ENCODE assay signal across 14 mouse cellular contexts in genomic region chr6:86637171-86637835, GRCm38 (mm10). TPM values are rescaled to one million over a fixed set of nuclear protein-coding genes. Genes with fewer than 3 reads are reported as not detected.
A peak's percentile ranks its signal among the peaks of the same experiment; 100 is the strongest.
DNase-seq lines count a peak whose midpoint lies in the region; ATAC-seq and TF ChIP-seq lines count a peak whose summit lies in the region.
"Had no signal": no experiment of that assay in that cellular context is flagged by ENCODE, and none has a peak within 500 bp of the region (broad histone marks: within the 10 kb centered on the region; RNA-seq: fewer than 3 reads in every experiment).

No protein-coding gene starts in this region.

- DNase-seq in 416B (ENCODE audit: low read depth) = peak; percentile 44
- peak; percentile 54 for DNase-seq in MEL (ENCODE audit: low read depth, low spot score)
- DNase-seq in ovary, postnatal 10 days (ENCODE audit: low spot score) = no peak
- no peak for DNase-seq in left cerebral cortex, postnatal 14 days (ENCODE audit: low spot score in 2 of 2)
- DNase-seq in B cell, adult 2 months = no peak
- no peak for DNase-seq in adipocyte (ENCODE audit: low spot score)
- DNase-seq: cerebellum, postnatal 36 days had no signal

- H3K4me3 ChIP-seq in MEL (ENCODE audit: control insufficient read depth in 1 of 2, insufficient read depth in 1 of 2, low read depth in 2 of 2, low read length in 2 of 2) = peak overlapping the region in 1 of 2 experiments; percentile 33; a peak in 1 of 4 replicates
- H3K4me3 ChIP-seq in embryonic facial prominence, embryonic 15.5 days (replicated peaks) = no peak overlapping the region
- H3K4me3 ChIP-seq in liver, embryonic 12.5 days = no peak overlapping the region
- H3K4me3 ChIP-seq: heart, embryonic 15.5 days had no signal

- H3K9ac ChIP-seq in MEL (ENCODE audit: control insufficient read depth, low read depth, low read length, poor library complexity, severe bottlenecking) = no peak overlapping the region
- no peak overlapping the region for H3K9ac ChIP-seq in embryonic facial prominence, embryonic 15.5 days
- peak overlapping the region; percentile 71 for H3K9ac ChIP-seq in liver, embryonic 12.5 days
- H3K9ac ChIP-seq: heart, embryonic 15.5 days had no signal

- TF ChIP-seq EP300 in MEL (IDR thresholded peaks at IDR 0.05; ENCODE audit: low read depth in 1 of 2, low read length in 2 of 2) = peak; percentile 86 to 89

- no peak for TF ChIP-seq POLR2A in MEL (IDR thresholded peaks at IDR 0.05; ENCODE audit: control insufficient read depth in 1 of 2, insufficient read depth in 1 of 2, low read depth in 1 of 2, low read length in 2 of 2, poor library complexity in 1 of 2)

- H3K36me3 ChIP-seq in MEL (ENCODE audit: control insufficient read depth in 1 of 2, insufficient read depth in 2 of 2, low read length in 2 of 2) = peaks cover 0 to 22% of the 10 kb centered on the region in 2 experiments; a peak in 2 of 4 replicates
- no peaks in the 10 kb centered on the region for H3K36me3 ChIP-seq in embryonic facial prominence, embryonic 15.5 days
- H3K36me3 ChIP-seq in liver, embryonic 12.5 days = no peaks in the 10 kb centered on the region
- H3K36me3 ChIP-seq: heart, embryonic 15.5 days had no signal

- H3K79me2 ChIP-seq in MEL (ENCODE audit: control insufficient read depth, insufficient read depth, low read length, poor library complexity) = no peaks in the 10 kb centered on the region

- no peak overlapping the region for H3K4me2 ChIP-seq in embryonic facial prominence, embryonic 15.5 days (replicated peaks)
- peak overlapping the region; percentile 58 for H3K4me2 ChIP-seq in liver, embryonic 12.5 days
- H3K4me2 ChIP-seq: heart, embryonic 15.5 days had no signal

- intact Hi-C loops in left cerebral cortex, postnatal 14 days (cut with DNase I) = loop anchor here (5.0 kb wide), 1 partner anchor 40 kb away; no protein-coding TSS in a partner anchor

- H3K9me3 ChIP-seq in MEL (replicated peaks; ENCODE audit: insufficient read depth, low read length) = no peaks in the 10 kb centered on the region
- H3K9me3 ChIP-seq in embryonic facial prominence, embryonic 15.5 days (replicated peaks) = no peaks in the 10 kb centered on the region
- no peaks in the 10 kb centered on the region for H3K9me3 ChIP-seq in liver, embryonic 12.5 days (replicated peaks)
- H3K9me3 ChIP-seq: heart, embryonic 15.5 days had no signal

- TF ChIP-seq CTCF in MEL (IDR thresholded peaks at IDR 0.05 in 2 of 3, conservative IDR thresholded peaks at IDR 0.05 in 1 of 3; ENCODE audit: control insufficient read depth in 1 of 3, insufficient read depth in 1 of 3, low read depth in 2 of 3, low read length in 3 of 3, poor library complexity in 1 of 3, severe bottlenecking in 1 of 3) = no peak

- peaks cover 10 to 30% of the 10 kb centered on the region in 2 experiments for H3K4me1 ChIP-seq in MEL (ENCODE audit: control insufficient read depth in 1 of 2, insufficient read depth in 2 of 2, low read length in 2 of 2)
- H3K4me1 ChIP-seq in embryonic facial prominence, embryonic 15.5 days = peaks cover 4% of the 10 kb centered on the region; the same call in 1 of the 2 replicates
- peaks cover 72% of the 10 kb centered on the region for H3K4me1 ChIP-seq in liver, embryonic 12.5 days

- ATAC-seq in embryonic facial prominence, embryonic 15.5 days (ENCODE audit: insufficient number of reproducible peaks, low FRiP score, low TSS enrichment, low read depth) = no peak
- peak; percentile 74 for ATAC-seq in liver, embryonic 12.5 days
- ATAC-seq: hindbrain, embryonic 16.5 days had no signal

- H3K27me3 ChIP-seq in MEL (ENCODE audit: control insufficient read depth in 1 of 2, insufficient read depth in 2 of 2, low read length in 2 of 2) = 0 out of 4 replicates have a peak, but pooled peaks cover 0 to 2% of the 10 kb centered on the region in 2 experiments
- no peaks in the 10 kb centered on the region for H3K27me3 ChIP-seq in embryonic facial prominence, embryonic 15.5 days
- peaks cover 12% of the 10 kb centered on the region for H3K27me3 ChIP-seq in liver, embryonic 12.5 days (replicated peaks)
- H3K27me3 ChIP-seq: heart, embryonic 15.5 days had no signal

- WGBS in embryonic facial prominence, embryonic 15.5 days = 68% methylated on average over 4 of the region's 4 CpGs
- WGBS in liver, embryonic 12.5 days (ENCODE audit: insufficient replicate concordance) = 26% methylated on average over 4 of the region's 4 CpGs

- no peak for TF ChIP-seq RAD21 in MEL (IDR thresholded peaks at IDR 0.05; ENCODE audit: low read depth, low read length)

- peak overlapping the region; percentile 37; the same call in 1 of the 2 replicates for H3K27ac ChIP-seq in MEL (ENCODE audit: control insufficient read depth, low read depth, low read length)
- peak overlapping the region; percentile 67 for H3K27ac ChIP-seq in embryonic facial prominence, embryonic 15.5 days (replicated peaks)
- H3K27ac ChIP-seq in liver, embryonic 12.5 days = peak overlapping the region; percentile 98
- H3K27ac ChIP-seq: heart, embryonic 15.5 days; kidney, postnatal 0 days; macrophage had no signal

TF ChIP-seq in MEL, 35 proteins besides CTCF, POLR2A, EP300 and RAD21 (continues in another document):
- peak; percentile 66 for TF ChIP-seq ETS1 (IDR thresholded peaks at IDR 0.05; ENCODE audit: low read depth, low read length)
- no peak for TF ChIP-seq ZKSCAN1 (IDR thresholded peaks at IDR 0.05; ENCODE audit: low read depth, low read length)
- 0 out of 2 replicates have a peak, but pooled peaks have one; percentile 65 for TF ChIP-seq MAZ (IDR thresholded peaks at IDR 0.05; ENCODE audit: low read depth, low read length)
- TF ChIP-seq TAL1 (IDR thresholded peaks at IDR 0.05; ENCODE audit: low read length) = peak; percentile 72
- TF ChIP-seq MEF2A (IDR thresholded peaks at IDR 0.05; ENCODE audit: extremely low read depth, insufficient replicate concordance, low read depth, low read length, poor library complexity, severe bottlenecking) = no peak
- peak; percentile 67 for TF ChIP-seq SIN3A (IDR thresholded peaks at IDR 0.05; ENCODE audit: low read length)
- TF ChIP-seq CHD1 (IDR thresholded peaks at IDR 0.05; ENCODE audit: low read depth, low read length) = no peak
- TF ChIP-seq USF1 (IDR thresholded peaks at IDR 0.05; ENCODE audit: low read depth, low read length) = no peak
- TF ChIP-seq E2F4 (IDR thresholded peaks at IDR 0.05; ENCODE audit: borderline replicate concordance, low read depth, low read length) = no peak
- TF ChIP-seq POLR2AphosphoS5 (IDR thresholded peaks at IDR 0.05; ENCODE audit: borderline replicate concordance, low read depth, low read length) = no peak
- TF ChIP-seq GATA1 (IDR thresholded peaks at IDR 0.05; ENCODE audit: low read depth, low read length) = peak; percentile 91
- no peak for TF ChIP-seq USF2 (IDR thresholded peaks at IDR 0.05; ENCODE audit: borderline replicate concordance in 1 of 2, insufficient read depth in 1 of 2, low read depth in 1 of 2, low read length in 2 of 2)
- TF ChIP-seq ELF1 (IDR thresholded peaks at IDR 0.05; ENCODE audit: low read depth, low read length) = 0 out of 2 replicates have a peak, but pooled peaks have one; percentile 24
- TF ChIP-seq JUND (IDR thresholded peaks at IDR 0.05; ENCODE audit: low read depth, low read length) = no peak
- TF ChIP-seq MYC (IDR thresholded peaks at IDR 0.05; ENCODE audit: low read depth, low read length) = no peak
- TF ChIP-seq ZC3H11A (IDR thresholded peaks at IDR 0.05; ENCODE audit: low read depth, low read length) = no peak
- TF ChIP-seq CHD2 (IDR thresholded peaks at IDR 0.05; ENCODE audit: low read length) = no peak
- 0 out of 2 replicates have a peak, but pooled peaks have one; percentile 22 for TF ChIP-seq MAFK (IDR thresholded peaks at IDR 0.05; ENCODE audit: borderline replicate concordance, low read depth, low read length)
- no peak for TF ChIP-seq SMC3 (IDR thresholded peaks at IDR 0.05; ENCODE audit: low read depth, low read length)
- TF ChIP-seq MYB (IDR thresholded peaks at IDR 0.05; ENCODE audit: low read depth, low read length) = no peak
- no peak for TF ChIP-seq NRF1 (IDR thresholded peaks at IDR 0.05; ENCODE audit: insufficient read depth, low read depth, low read length, poor library complexity, severe bottlenecking)
- TF ChIP-seq BHLHE40 (IDR thresholded peaks at IDR 0.05; ENCODE audit: borderline replicate concordance, low read depth, low read length) = peak; percentile 48; the same call in 1 of the 2 replicates
- TF ChIP-seq HCFC1 (IDR thresholded peaks at IDR 0.05; ENCODE audit: low read depth, low read length) = peak; percentile 22; the same call in 1 of the 2 replicates
- no peak for TF ChIP-seq TBP (IDR thresholded peaks at IDR 0.05; ENCODE audit: low read depth, low read length)
- peak; percentile 95 for TF ChIP-seq TCF12 (IDR thresholded peaks at IDR 0.05; ENCODE audit: low read depth, low read length)
- TF ChIP-seq GABPA (IDR thresholded peaks at IDR 0.05; ENCODE audit: low read depth, low read length) = no peak
- no peak for TF ChIP-seq ZNF384 (IDR thresholded peaks at IDR 0.05; ENCODE audit: low read depth, low read length)

RNA-seq across cellular contexts. Expression of gene Asprv1, which starts 9.3 kb away (rescaled TPM):
- total RNA-seq in MEL (2012; rRNA removed) = not detected in 2 replicates
- not detected for polyA plus RNA-seq in MEL (2012; ENCODE audit: insufficient read depth in 1 of 2, insufficient read length in 2 of 2, low read depth in 1 of 2, low replicate concordance in 2 of 2, missing spikeins in 1 of 2)
- 318 and 378 TPM in 2 replicates for polyA plus RNA-seq in embryonic facial prominence, embryonic 15.5 days (2015; fragmentation: Nextera tagmentation; extraction: Ambion mirVana)
- polyA plus RNA-seq in liver, embryonic 12.5 days (2016; fragmentation: Nextera tagmentation; extraction: Ambion mirVana) = 0.13 TPM in 2 replicates
- total RNA-seq in left cerebral cortex, postnatal 14 days (2021) = 1 to 10 TPM; 1.5 to 1.7 TPM
- total RNA-seq: gastrocnemius, adult 8-10 months had no signal

RNA-seq across cellular contexts. Expression of gene Mxd1, which starts 31.7 kb away (rescaled TPM):
- 3.1 and 3.2 TPM in 2 replicates for total RNA-seq in MEL (2012; rRNA removed)
- 1 to 10 TPM in 1 of 2 experiments, not detected in 1; 3.6 TPM for polyA plus RNA-seq in MEL (2012; ENCODE audit: insufficient read depth in 1 of 2, insufficient read length in 2 of 2, low read depth in 1 of 2, low replicate concordance in 2 of 2, missing spikeins in 1 of 2)
- 16.4 TPM in 2 replicates for polyA plus RNA-seq in embryonic facial prominence, embryonic 15.5 days (2015; fragmentation: Nextera tagmentation; extraction: Ambion mirVana)
- 35.1 and 39.7 TPM in 2 replicates for polyA plus RNA-seq in liver, embryonic 12.5 days (2016; fragmentation: Nextera tagmentation; extraction: Ambion mirVana)
- total RNA-seq in left cerebral cortex, postnatal 14 days (2021) = 10 to 100 TPM; 21.5 to 21.6 TPM

RNA-seq across cellular contexts. Expression of gene Snrnp27, which starts 47.0 kb away (rescaled TPM):
- 74.8 and 79.3 TPM in 2 replicates for total RNA-seq in MEL (2012; rRNA removed)
- 100 to 1,000 TPM; 106 to 225 TPM for polyA plus RNA-seq in MEL (2012; ENCODE audit: insufficient read depth in 1 of 2, insufficient read length in 2 of 2, low read depth in 1 of 2, low replicate concordance in 2 of 2, missing spikeins in 1 of 2)
- 103 and 114 TPM in 2 replicates for polyA plus RNA-seq in embryonic facial prominence, embryonic 15.5 days (2015; fragmentation: Nextera tagmentation; extraction: Ambion mirVana)
- polyA plus RNA-seq in liver, embryonic 12.5 days (2016; fragmentation: Nextera tagmentation; extraction: Ambion mirVana) = 82.0 and 85.1 TPM in 2 replicates
- 10 to 100 TPM; 53.0 to 54.2 TPM for total RNA-seq in left cerebral cortex, postnatal 14 days (2021)

Comparison
In these comparisons a context has a peak if more than half of its experiments do, and no peak if none do; other contexts are left out.
1. DNase-seq: peak in 416B (single experiment) and MEL (single experiment); none in ovary, postnatal 10 days (single experiment), left cerebral cortex, postnatal 14 days (0 of 2), B cell, adult 2 months (0 of 2) and adipocyte (single experiment).
2. H3K27ac ChIP-seq: peak in every context shown above with its lines; median percentile 98 in liver, embryonic 12.5 days; 67 in embryonic facial prominence, embryonic 15.5 days; 37 in MEL.
3. RNA of gene Asprv1, which starts 9.3 kb away (polyA plus RNA-seq): 318 to 378 TPM in embryonic facial prominence, embryonic 15.5 days; 0.13 TPM in liver, embryonic 12.5 days and not detected in MEL; every median in the first group is over 100 times any median in the second.